Mouse (Mus musculus): ENCODE results near the gene Dnmbp.

The Dnmbp gene

DNA sequence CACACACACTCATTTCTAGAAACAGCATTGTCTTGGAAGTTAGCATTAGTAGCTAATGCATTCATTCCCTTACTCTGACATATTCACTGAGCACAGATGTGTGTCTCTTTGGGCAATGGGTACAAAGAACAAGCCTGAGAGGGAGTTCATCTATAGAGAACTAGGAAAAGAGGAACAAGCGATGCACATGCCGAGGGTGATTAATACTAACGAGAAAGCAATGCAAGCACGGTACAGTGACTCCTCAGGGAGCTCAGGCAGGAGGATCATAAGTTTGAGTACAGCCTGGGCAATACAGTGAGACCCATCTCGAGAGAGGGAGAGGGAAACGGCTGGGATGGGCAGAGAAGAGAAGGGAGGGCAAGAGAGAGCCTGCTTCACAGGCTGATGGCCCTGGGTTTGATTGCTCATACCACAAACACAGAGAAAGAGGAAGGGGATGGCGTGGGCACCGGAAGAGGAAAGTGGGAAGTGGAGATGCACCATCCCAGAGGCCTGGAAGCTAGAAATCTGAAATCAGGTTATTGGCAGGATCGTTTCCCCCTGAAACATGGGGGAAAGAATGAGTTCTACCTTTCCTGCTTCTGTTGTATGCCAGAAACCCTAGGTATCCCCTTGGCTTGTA is 138.5 kb downstream of the Dnmbp start:
- no peak for DNase-seq (ENCODE audit: low spot score)

DNA sequence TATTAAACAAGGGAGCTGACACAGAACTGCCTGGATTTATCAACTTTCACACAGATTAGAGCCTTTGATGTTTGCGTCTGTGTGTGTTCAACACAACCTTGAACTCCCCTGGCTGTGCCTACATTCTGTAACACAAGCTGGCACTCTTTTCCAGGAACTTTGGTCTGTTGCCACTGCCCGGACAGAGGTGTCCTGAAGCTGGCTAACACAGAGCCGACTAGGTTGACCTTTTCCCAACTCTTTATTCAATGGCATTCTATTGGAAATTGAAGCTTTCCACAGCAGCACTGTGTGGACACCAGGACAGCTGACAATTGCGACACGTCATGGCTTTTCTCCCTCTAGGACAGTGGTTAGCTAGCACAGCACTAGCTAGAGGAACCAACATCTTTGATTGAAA is 142.8 kb downstream of the Dnmbp start:
- no peak for DNase-seq (ENCODE audit: low spot score)

All from spleen, adult 12 weeks (tissue).